Mouse (Mus musculus): ENCODE results near the gene Hyal1.

The Hyal1 gene

DNA sequence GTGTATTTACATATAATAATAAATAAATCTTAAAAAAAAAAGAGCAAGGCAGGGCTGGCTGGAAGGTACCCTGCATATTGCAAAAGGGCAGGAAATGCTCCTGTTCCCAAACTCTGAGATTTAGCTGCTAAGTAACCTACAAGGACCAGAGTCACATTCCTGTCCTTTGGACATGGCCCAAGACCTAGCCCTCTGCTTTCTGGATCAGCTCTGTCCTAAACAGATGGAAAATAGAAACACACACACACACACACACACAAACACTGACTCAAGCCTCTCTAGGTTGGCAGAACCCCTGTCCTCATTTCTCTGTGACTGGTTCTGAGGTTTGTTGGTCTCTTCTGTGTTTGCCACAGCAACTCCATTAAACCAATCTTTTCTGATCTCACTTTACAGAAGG is 44.2 kb downstream of the Hyal1 start:
- no peak for DNase-seq

DNA sequence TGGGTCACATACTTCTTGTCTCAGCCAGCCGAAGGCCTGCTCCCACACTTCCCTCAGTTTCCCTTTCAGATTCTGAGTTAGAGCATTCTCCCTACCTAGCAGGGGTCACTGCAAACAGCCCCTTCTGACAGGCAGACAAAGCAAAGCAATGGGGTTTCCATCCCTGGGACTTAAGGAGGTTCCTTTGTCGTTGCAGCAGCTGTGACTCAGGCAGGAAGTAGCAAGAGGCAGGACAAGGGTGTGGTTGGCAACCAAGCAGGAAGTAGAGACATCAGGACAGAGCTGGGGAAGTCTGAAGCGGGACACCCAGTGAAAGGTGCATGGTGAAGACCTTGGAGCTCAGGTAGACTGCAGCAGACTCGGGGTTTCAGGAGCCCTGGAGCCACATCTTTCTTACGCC is 47.8 kb downstream of the Hyal1 start:
- no peak for DNase-seq

DNA sequence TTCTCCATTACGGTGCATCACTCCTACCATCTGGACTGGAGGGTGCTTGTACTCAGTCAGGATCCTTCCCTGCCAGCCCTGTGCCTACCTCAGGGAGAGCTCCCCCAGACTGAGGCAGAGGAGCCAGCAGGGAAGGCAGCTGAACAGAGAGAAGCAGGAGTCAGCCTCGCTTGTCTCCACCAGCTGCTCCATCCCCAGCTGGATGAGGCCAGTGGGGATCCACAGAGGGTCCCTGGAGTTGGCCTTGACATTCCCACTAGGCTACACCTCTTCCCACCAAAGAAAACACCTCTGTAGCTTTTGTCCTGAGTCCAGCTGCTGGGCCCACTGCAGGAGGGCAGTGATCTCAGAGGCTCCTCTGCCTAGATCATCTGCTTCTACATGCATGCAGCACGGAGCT is 48.2 kb downstream of the Hyal1 start:
- DNase-seq, result no peak

DNA sequence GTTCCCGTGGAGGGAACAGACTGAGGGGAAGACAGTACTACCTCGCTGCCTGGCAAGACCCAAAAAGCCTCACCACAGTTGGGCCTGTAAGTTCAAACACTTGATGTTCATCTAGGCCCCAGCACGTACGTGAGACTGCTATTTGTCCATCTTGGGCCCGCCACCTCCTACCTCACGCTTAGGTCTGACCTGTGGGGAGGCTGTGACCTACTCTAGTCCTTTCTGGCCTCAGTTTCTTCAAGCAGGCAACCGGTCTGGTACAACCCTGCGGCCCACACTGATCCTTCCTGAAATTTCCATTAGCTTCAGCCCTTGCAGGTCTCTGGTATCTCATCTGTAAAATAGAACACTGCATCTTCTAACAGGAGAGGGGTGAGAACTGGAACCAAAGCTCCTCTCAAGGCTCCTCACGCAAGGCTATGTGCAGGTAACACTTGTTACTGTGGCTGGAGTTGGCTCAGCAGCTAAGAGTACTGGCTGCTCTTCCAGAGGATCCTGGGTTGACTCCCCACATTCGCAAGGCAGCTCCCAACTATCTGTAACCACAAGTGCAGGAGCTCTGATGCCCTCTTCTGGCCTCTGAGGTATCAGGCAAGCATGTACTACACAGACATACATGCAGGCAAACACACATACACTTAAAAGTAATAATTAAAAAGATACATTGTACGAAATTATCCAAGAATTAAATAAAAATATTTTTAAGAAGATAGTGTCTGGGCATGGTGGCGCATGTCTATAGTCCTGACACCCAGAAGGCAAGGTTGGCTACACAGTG is 48.8 kb downstream of the Hyal1 start:
- DNase-seq, result no peak

DNA sequence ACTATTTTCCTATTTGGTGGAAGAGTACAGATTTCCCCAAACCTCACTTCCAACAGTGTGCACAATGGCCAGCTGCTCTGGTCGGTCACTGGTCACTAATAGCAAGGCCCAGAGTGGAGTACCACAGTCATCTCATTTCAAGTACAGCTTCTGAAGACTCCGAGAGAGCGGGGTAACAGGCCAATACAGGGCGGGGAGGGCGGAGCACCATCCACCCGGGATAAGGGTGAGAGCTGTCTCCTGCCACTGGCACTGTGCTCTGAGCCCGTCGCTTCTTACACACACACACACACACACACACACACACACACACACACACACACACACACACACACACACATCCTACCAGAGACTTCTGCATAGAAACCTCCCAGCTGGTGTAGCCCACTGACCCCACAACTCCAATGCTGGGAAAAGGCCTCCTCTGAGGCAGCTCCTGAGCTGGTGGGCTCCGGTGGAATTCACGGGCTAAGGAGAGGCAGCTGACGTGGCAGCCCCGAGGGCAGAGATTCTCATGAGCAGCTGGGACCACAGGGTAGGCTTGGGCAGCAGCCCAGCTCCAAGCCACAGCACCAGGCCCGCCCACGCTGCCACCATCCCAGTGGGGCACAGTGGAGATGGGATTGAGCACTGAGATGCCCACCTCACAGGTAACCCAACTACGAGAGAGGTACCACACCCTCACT is 49.6 kb downstream of the Hyal1 start:
- no peak for DNase-seq

DNA sequence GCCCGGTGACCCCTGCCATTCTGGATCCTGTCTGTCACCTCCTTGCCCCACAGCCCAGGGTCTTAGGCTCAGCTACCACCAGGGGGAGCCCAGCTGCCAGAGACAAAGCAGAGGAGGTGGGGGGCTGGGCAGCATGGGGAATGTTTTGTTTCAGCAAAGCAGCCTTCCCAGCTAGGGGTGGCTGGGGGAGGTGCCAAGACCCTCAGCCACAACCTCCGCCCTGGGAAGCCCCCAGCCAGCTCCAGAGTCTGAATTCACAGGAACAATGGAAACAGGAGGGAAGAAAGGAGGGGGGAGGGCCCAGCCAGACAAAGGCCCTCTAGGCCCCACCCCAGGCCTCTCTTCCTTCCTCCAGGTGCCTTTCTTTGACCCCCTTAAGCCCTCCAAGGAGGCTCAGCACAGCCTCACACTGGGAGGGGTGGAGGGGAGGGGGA is 50.1 kb downstream of the Hyal1 start:
- DNase-seq, result peak; percentile 83

DNA sequence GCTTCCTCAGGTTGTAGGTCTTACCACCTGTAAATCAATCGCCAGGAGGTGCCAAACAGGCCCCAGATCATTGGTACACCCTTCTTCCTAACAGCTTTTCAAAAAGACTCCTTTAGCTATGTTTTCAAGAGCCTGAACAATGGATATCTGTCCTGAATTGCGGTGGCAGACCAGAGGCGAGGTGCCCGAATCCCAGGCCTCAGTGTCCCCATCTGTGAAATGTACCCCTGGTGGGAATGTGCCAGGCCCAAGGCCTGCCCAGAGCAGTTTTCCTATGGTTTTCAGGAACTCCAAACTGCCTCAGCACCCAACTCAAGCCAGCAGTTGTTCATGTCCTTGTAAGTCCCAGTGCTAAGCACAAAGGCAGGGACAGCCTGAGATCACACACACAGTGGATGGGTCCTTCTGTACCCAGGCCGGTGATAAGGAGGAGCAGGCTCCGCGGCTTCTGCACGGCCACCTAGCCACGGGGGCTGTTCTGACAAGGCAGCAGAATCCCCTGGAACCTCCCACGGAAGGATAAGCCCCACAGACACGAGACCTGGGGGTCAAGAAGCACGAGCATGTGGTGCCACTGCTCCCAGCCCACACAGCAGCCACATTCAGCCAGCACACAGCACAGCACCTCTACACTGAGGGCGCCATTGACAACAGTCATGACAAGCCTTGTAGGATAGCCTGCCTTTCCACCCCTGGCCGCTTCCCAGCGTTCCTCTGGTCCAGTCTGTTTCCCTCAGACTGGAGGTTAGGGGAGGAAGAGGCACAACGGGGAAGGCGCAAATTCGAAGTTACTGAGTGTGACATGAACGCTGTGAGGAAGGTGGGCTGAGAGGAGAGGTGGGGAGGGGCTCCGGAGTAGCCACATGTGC is 50.9 kb downstream of the Hyal1 start:
- DNase-seq, result no peak

DNA sequence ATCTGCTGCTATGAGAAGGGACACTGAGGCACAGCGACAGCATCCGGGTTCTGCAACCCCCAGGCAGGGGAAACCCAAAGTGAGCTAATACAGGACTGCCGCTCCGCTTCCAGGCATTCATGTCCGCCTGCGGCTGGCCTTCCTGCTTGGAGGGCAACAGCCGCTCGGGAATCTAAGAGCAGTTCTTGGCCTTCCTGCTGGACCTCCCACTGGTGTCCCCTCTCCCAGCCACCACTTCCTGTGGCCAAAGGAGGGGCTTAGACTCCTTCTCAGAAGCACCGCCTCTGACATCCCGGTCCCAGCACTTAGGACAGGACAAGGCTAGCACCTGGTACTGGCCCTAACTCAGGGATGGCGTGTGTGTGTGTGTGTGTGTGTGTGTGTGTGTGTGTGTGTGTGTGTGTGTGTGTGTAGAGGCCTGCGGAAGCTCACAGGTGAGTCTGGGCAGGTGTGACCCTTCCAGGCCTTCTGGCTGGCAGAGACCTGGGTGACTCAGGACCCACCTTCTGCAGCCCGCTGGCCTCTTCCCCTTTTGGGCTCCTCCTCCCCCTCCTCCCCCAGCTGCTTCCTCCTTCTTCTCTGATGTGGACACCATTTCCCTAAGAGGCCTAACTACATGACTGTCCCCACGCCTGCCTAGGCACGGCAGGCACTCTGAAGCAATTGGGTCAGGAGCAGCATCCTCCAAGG is 52.1 kb downstream of the Hyal1 start:
- DNase-seq, result peak; percentile 55

DNA sequence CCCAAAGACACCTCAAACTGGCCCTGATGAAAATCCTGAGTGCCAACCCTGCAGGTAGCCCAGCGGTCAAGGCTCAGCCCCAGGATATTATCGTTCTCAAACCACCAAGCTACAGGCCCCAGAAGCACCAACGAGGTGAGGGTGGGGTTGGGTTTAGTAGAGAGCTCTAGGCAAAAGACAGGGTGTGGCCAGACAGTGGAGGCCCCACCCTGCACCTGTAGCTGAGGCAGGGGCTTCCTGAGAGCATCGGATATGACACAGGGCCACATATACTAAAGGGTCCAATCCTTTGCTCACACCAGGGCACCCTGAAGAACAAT is 52.6 kb downstream of the Hyal1 start:
- peak; percentile 2 for DNase-seq

DNA sequence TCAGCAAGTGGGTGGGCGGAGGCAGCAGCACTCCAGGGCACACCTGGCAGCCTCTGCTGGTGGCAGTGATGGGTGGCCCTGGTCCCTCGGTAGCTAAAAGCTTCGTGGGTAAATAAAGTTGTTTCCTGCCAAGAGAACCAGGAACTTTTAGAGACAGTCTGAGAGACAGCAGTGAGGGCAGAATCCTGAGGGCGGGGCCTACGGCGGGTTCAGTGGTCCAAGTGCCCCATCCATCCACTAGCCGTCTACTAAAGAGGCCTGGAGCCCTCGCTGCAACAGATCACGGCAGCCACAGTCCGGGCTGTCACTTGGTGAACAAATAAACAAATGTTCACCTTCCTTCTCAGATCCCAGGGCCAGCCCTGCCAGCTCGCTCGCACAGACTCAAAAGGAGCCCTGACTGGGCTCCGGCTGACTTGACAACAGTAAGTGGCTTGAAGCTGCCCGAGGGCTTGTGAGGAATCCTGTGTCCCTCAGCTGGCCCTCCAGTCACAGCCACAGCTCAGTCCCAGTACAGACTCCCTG is 53.2 kb downstream of the Hyal1 start:
- DNase-seq, result peak; percentile 25

DNA sequence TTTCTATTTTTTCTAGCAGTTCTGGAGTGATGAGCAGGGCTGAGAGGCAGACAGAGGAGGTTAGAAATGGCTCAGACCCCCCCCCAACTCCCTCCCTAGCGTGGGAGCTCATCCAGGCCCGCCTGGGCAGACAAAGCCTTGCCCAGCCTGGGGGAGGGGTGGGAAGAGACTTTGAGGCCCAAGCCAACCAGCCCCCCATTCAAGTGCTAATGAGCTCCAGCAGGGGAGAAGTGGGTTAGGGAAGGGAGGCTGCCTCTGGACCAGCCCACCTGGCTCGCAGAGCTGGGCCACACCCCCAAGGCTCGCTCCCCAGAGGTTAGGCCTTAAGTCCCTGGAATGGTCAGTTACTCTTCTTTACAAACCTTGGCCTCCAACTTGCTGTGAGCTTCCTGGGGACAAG is 53.8 kb downstream of the Hyal1 start:
- peak; percentile 6 for DNase-seq
